Mouse (Mus musculus): ENCODE measurements at regions not wholly inside any gene's neighbourhood (a gene's known extent, or its start where the extent isn't known, plus 50 kb on each side); places are given as distances from the start of the nearest gene placed in this dataset.

DNA sequence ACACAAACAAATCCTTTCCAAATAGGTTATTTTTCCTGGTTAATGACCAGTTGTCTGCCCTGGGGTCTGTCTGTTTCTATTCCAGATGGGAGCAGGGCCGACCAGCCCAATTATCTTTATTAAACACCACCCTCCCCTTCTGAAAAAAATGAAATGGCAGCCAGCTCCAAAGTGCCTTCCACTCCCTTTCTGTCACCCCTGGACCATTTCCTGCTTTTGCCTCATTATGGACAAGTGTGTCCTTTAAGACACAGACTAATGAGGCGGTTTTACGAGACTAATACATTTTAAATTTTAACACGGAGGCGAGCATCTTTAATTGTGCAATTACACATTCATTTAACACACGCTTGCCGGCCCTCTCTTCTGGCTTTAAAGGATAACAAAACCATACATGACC lies 64.2 kb upstream of the Irx3 start:
- H3K4me3 ChIP-seq (ENCODE audit: insufficient read depth, low read depth, low read length): no peak overlapping the region
- no peak for DNase-seq
- TF ChIP-seq POLR2A (IDR thresholded peaks at IDR 0.05; ENCODE audit: low read depth, low read length) (no peak), CTCF (conservative IDR thresholded peaks at IDR 0.05; ENCODE audit: insufficient read depth, insufficient read length, low read depth, low read length) (no peak)
- H3K36me3 ChIP-seq (ENCODE audit: control insufficient read depth, insufficient read depth, low read length): no peaks in the 10 kb centered on the region
- no peaks in the 10 kb centered on the region for H3K27me3 ChIP-seq (replicated peaks; ENCODE audit: control insufficient read depth, insufficient read depth, low read length)
- 41% methylated on average over 7 of the region's 7 CpGs for WGBS
- H3K27ac ChIP-seq (ENCODE audit: insufficient read depth, low read depth, low read length): no peak overlapping the region
- no peaks in the 10 kb centered on the region for H3K4me1 ChIP-seq (ENCODE audit: control insufficient read depth, insufficient read depth, low read length)

- no peak for DNase-seq
- TF ChIP-seq CTCF (conservative IDR thresholded peaks at IDR 0.05; ENCODE audit: insufficient read depth, insufficient read length, low read depth, low read length) (no peak), POLR2A (IDR thresholded peaks at IDR 0.05; ENCODE audit: low read depth, low read length) (no peak)
- Histone ChIP-seq H3K36me3 (ENCODE audit: control insufficient read depth, insufficient read depth, low read length) (no peaks in the 10 kb centered on the region), H3K4me1 (ENCODE audit: control insufficient read depth, insufficient read depth, low read length) (no peaks in the 10 kb centered on the region), H3K4me3 (ENCODE audit: insufficient read depth, low read depth, low read length) (no peak overlapping the region), H3K27ac (ENCODE audit: insufficient read depth, low read depth, low read length) (no peak overlapping the region), H3K27me3 (replicated peaks; ENCODE audit: control insufficient read depth, insufficient read depth, low read length) (no peaks in the 10 kb centered on the region)
- 29% methylated on average over 10 of the region's 10 CpGs for WGBS
Measured at GRCm38 (mm10) chr8:91865361-91865760, 63.5 kb upstream of the Irx3 start.

- TF ChIP-seq POLR2A (IDR thresholded peaks at IDR 0.05; ENCODE audit: low read depth, low read length): no peak
- no peak for TF ChIP-seq CTCF (conservative IDR thresholded peaks at IDR 0.05; ENCODE audit: insufficient read depth, insufficient read length, low read depth, low read length)
- Histone ChIP-seq H3K4me3 (ENCODE audit: insufficient read depth, low read depth, low read length) (no peak overlapping the region), H3K27me3 (replicated peaks; ENCODE audit: control insufficient read depth, insufficient read depth, low read length) (no peaks in the 10 kb centered on the region), H3K36me3 (ENCODE audit: control insufficient read depth, insufficient read depth, low read length) (no peaks in the 10 kb centered on the region), H3K27ac (ENCODE audit: insufficient read depth, low read depth, low read length) (no peak overlapping the region), H3K4me1 (ENCODE audit: control insufficient read depth, insufficient read depth, low read length) (no peaks in the 10 kb centered on the region)
- no peak for DNase-seq
- 67% methylated on average over 4 of the region's 4 CpGs for WGBS
Measured at GRCm38 (mm10) chr8:91863505-91863904, 61.6 kb upstream of the Irx3 start.

DNA sequence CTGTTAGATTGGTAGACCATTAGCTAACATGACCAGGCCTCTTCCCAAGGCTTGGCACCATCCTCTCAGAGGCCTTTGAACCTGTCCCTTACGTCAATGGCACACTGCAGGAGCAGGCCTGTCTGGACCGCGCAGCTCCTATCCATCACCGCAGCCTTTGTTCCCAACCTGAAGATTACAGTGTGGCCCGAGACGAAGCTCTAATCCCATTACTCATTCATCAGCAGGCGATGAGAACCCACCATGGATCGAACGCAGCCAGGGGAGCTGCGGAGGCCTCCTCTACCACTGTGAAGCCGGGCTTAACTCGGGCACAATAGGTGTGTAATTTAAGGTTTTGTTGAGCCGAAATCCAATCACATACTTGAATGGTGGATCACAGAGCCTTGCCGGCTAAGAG lies 54.0 kb upstream of the Irx3 start:
- H3K27me3 ChIP-seq (replicated peaks; ENCODE audit: control insufficient read depth, insufficient read depth, low read length): no peaks in the 10 kb centered on the region
- H3K4me3 ChIP-seq (ENCODE audit: insufficient read depth, low read depth, low read length): no peak overlapping the region
- no peaks in the 10 kb centered on the region for H3K36me3 ChIP-seq (ENCODE audit: control insufficient read depth, insufficient read depth, low read length)
- DNase-seq: peak; percentile 48
- WGBS: 83% methylated on average over 14 of the region's 14 CpGs
- no peak overlapping the region for H3K27ac ChIP-seq (ENCODE audit: insufficient read depth, low read depth, low read length)
- TF ChIP-seq CTCF (conservative IDR thresholded peaks at IDR 0.05; ENCODE audit: insufficient read depth, insufficient read length, low read depth, low read length): no peak
- TF ChIP-seq POLR2A (IDR thresholded peaks at IDR 0.05; ENCODE audit: low read depth, low read length): no peak
- no peaks in the 10 kb centered on the region for H3K4me1 ChIP-seq (ENCODE audit: control insufficient read depth, insufficient read depth, low read length)

- Histone ChIP-seq H3K36me3 (ENCODE audit: control insufficient read depth, insufficient read depth, low read length) (no peaks in the 10 kb centered on the region), H3K4me1 (ENCODE audit: control insufficient read depth, insufficient read depth, low read length) (no peaks in the 10 kb centered on the region; the same call in 1 of the 2 replicates), H3K4me3 (ENCODE audit: insufficient read depth, low read depth, low read length) (no peak overlapping the region), H3K27me3 (replicated peaks; ENCODE audit: control insufficient read depth, insufficient read depth, low read length) (no peaks in the 10 kb centered on the region), H3K27ac (ENCODE audit: insufficient read depth, low read depth, low read length) (no peak overlapping the region)
- DNase-seq: no peak
- 81% methylated on average over 4 of the region's 4 CpGs for WGBS
- TF ChIP-seq POLR2A (IDR thresholded peaks at IDR 0.05; ENCODE audit: low read depth, low read length): no peak
- no peak for TF ChIP-seq CTCF (conservative IDR thresholded peaks at IDR 0.05; ENCODE audit: insufficient read depth, insufficient read length, low read depth, low read length)
Measured at GRCm38 (mm10) chr8:91854369-91854768, 52.5 kb upstream of the Irx3 start.

- no peaks in the 10 kb centered on the region for H3K27me3 ChIP-seq (replicated peaks; ENCODE audit: control insufficient read depth, insufficient read depth, low read length)
- no peak for DNase-seq
- H3K4me3 ChIP-seq (ENCODE audit: insufficient read depth, low read depth, low read length): no peak overlapping the region
- WGBS: 69% methylated on average over 2 of the region's 2 CpGs
- no peaks in the 10 kb centered on the region; the same call in 1 of the 2 replicates for H3K4me1 ChIP-seq (ENCODE audit: control insufficient read depth, insufficient read depth, low read length)
- TF ChIP-seq POLR2A (IDR thresholded peaks at IDR 0.05; ENCODE audit: low read depth, low read length): no peak
- no peak for TF ChIP-seq CTCF (conservative IDR thresholded peaks at IDR 0.05; ENCODE audit: insufficient read depth, insufficient read length, low read depth, low read length)
- H3K36me3 ChIP-seq (ENCODE audit: control insufficient read depth, insufficient read depth, low read length): no peaks in the 10 kb centered on the region
- H3K27ac ChIP-seq (ENCODE audit: insufficient read depth, low read depth, low read length): no peak overlapping the region
Measured at GRCm38 (mm10) chr8:91853803-91854202, 51.9 kb upstream of the Irx3 start.

DNA sequence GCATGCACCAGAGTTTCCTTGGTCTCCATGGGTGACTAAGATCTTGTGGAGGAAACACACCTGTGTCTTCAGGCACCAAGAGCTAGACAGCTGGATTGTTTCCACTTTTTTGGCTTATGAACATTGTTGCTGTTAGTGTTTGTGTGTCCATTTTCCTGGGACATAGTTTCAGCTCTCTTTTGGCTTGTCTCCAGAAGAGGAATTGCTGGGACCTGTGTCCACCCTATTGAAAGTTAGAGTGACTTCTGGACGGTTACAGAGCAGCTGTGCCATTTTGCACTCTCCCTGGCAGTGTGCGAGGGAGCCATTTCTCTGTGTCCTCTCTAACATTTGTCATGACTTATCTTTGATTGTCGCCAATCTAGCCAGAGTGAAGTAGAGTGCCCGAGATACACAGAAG lies 51.5 kb upstream of the Irx3 start:
- WGBS: 84% methylated on average over 4 of the region's 4 CpGs
- Histone ChIP-seq H3K27ac (ENCODE audit: insufficient read depth, low read depth, low read length) (no peak overlapping the region), H3K27me3 (replicated peaks; ENCODE audit: control insufficient read depth, insufficient read depth, low read length) (no peaks in the 10 kb centered on the region), H3K4me1 (ENCODE audit: control insufficient read depth, insufficient read depth, low read length) (no peaks in the 10 kb centered on the region; the same call in 1 of the 2 replicates), H3K4me3 (ENCODE audit: insufficient read depth, low read depth, low read length) (no peak overlapping the region), H3K36me3 (ENCODE audit: control insufficient read depth, insufficient read depth, low read length) (no peaks in the 10 kb centered on the region)
- no peak for TF ChIP-seq POLR2A (IDR thresholded peaks at IDR 0.05; ENCODE audit: low read depth, low read length)
- TF ChIP-seq CTCF (conservative IDR thresholded peaks at IDR 0.05; ENCODE audit: insufficient read depth, insufficient read length, low read depth, low read length): no peak
- no peak for DNase-seq

All from kidney, adult 2 months (tissue).